Mouse (Mus musculus) MEL (cell line): ENCODE measurements around the gene Trak1. TPM values are rescaled to one million over a fixed set of nuclear protein-coding genes. Genes with fewer than 3 reads are reported as not detected.

Experiments used
- DNase-seq: peaks from one replicate; pipeline ENCODE4 v3.0.0; 2011; ENCODE audit warnings: low read depth, low spot score
- H3K27ac ChIP-seq: 2 replicates; pipeline ENCODE4 v1.5.1; 2012; ENCODE audit warnings: low read depth, mild to moderate bottlenecking, control low read depth, low read length, moderate library complexity; ENCODE audit not compliant: control insufficient read depth
- H3K27me3 ChIP-seq, 2 experiments: fragments of 150-350 bp in 1 of 2; sonication (generic) in 1 of 2; 2 replicates each; pipeline ENCODE4 v1.6.1; 2012; ENCODE audit warnings: low read length in 2 of 2, mild to moderate bottlenecking in 2 of 2, improper control_type of control experiment in 1 of 2, moderate library complexity in 1 of 2; ENCODE audit not compliant: insufficient read depth in 2 of 2, control insufficient read depth in 1 of 2
- H3K36me3 ChIP-seq, 2 experiments: 2 replicates each; pipeline ENCODE4 v1.6.1; 2012 to 2014; ENCODE audit warnings: low read length in 2 of 2, improper control_type of control experiment in 1 of 2, inconsistent platforms in 1 of 2, mild to moderate bottlenecking in 1 of 2; ENCODE audit not compliant: insufficient read depth in 2 of 2, control insufficient read depth in 1 of 2
- H3K4me1 ChIP-seq, 2 experiments: fragments of 150-350 bp in 1 of 2; sonication (generic) in 1 of 2; 2 replicates each; pipeline ENCODE4 v1.6.1; 2012; ENCODE audit warnings: low read length in 2 of 2, improper control_type of control experiment in 1 of 2, mild to moderate bottlenecking in 1 of 2; ENCODE audit not compliant: insufficient read depth in 2 of 2, control insufficient read depth in 1 of 2
- H3K4me3 ChIP-seq, 2 experiments: fragments of 150-350 bp in 1 of 2; sonication (generic) in 1 of 2; 2 replicates each; pipeline ENCODE4 v1.5.1; 2012; ENCODE audit warnings: low read depth in 2 of 2, low read length in 2 of 2, mild to moderate bottlenecking in 2 of 2, moderate library complexity in 2 of 2, control low read depth in 1 of 2, improper control_type of control experiment in 1 of 2; ENCODE audit not compliant: control insufficient read depth in 1 of 2, insufficient read depth in 1 of 2
- H3K79me2 ChIP-seq: 2 replicates; pipeline ENCODE4 v1.6.1; 2012; ENCODE audit warnings: mild to moderate bottlenecking, low read length, moderate library complexity; ENCODE audit not compliant: control insufficient read depth, poor library complexity, insufficient read depth
- H3K9ac ChIP-seq: 2 replicates; pipeline ENCODE4 v1.6.1; 2012; ENCODE audit warnings: low read depth, mild to moderate bottlenecking, control low read depth, low read length, moderate library complexity; ENCODE audit not compliant: control insufficient read depth, poor library complexity, severe bottlenecking
- H3K9me3 ChIP-seq: fragments of 150-350 bp; sonication (generic); replicated peaks from 2 replicates; pipeline ENCODE4 v1.6.1; 2012; ENCODE audit warnings: mild to moderate bottlenecking, low read length, improper control_type of control experiment, moderate library complexity; ENCODE audit not compliant: insufficient read depth
- CTCF ChIP-seq, 3 experiments: IDR thresholded peaks in 2 of 3; conservative IDR thresholded peaks in 1 of 3; 2 replicates each; pipeline ENCODE4 v1.5.1; 2011 to 2012; ENCODE audit warnings: low read length in 3 of 3, low read depth in 2 of 3, mild to moderate bottlenecking in 2 of 3, improper control_type of control experiment in 1 of 3, inconsistent platforms in 1 of 3, mixed read lengths in 1 of 3, moderate library complexity in 1 of 3; ENCODE audit not compliant: control insufficient read depth in 1 of 3, insufficient read depth in 1 of 3, poor library complexity in 1 of 3, severe bottlenecking in 1 of 3
- GABPA ChIP-seq: IDR thresholded peaks from 2 replicates; pipeline ENCODE4 v1.6.1; 2012; ENCODE audit warnings: low read depth, mild to moderate bottlenecking, inconsistent platforms, low read length, improper control_type of control experiment, moderate library complexity
- GATA1 ChIP-seq: IDR thresholded peaks from 2 replicates; pipeline ENCODE4 v1.6.1; 2011; ENCODE audit warnings: low read depth, low read length, improper control_type of control experiment
- JUND ChIP-seq: IDR thresholded peaks from 2 replicates; pipeline ENCODE4 v1.6.1; 2011; ENCODE audit warnings: low read depth, mild to moderate bottlenecking, improper control_type of control experiment, low read length
- MEF2A ChIP-seq: IDR thresholded peaks from 2 replicates; pipeline ENCODE4 v1.6.1; 2014; ENCODE audit warnings: low read depth, mild to moderate bottlenecking, inconsistent platforms, low read length, improper control_type of control experiment; ENCODE audit not compliant: poor library complexity, insufficient replicate concordance, severe bottlenecking; ENCODE audit errors: extremely low read depth
- MXI1 ChIP-seq: IDR thresholded peaks from 2 replicates; pipeline ENCODE4 v1.6.1; 2011; ENCODE audit warnings: mild to moderate bottlenecking, low read depth, low read length, improper control_type of control experiment
- NELFE ChIP-seq: IDR thresholded peaks from 2 replicates; pipeline ENCODE4 v1.6.1; 2011; ENCODE audit warnings: low read depth, low read length, improper control_type of control experiment
- NRF1 ChIP-seq: IDR thresholded peaks from 2 replicates; pipeline ENCODE4 v1.6.1; 2014; ENCODE audit warnings: low read depth, mild to moderate bottlenecking, inconsistent platforms, low read length, improper control_type of control experiment, moderate library complexity; ENCODE audit not compliant: poor library complexity, insufficient read depth, severe bottlenecking
- POLR2A ChIP-seq, 2 experiments: IDR thresholded peaks; 2 replicates each; pipeline ENCODE4 v1.6.1; 2011 to 2012; ENCODE audit warnings: low read length in 2 of 2, mild to moderate bottlenecking in 2 of 2, control low read depth in 1 of 2, improper control_type of control experiment in 1 of 2, low read depth in 1 of 2, moderate library complexity in 1 of 2; ENCODE audit not compliant: control insufficient read depth in 1 of 2, insufficient read depth in 1 of 2, poor library complexity in 1 of 2
- POLR2AphosphoS2 ChIP-seq: IDR thresholded peaks from 2 replicates; pipeline ENCODE4 v1.6.1; 2011; ENCODE audit warnings: low read length, improper control_type of control experiment
- POLR2AphosphoS5 ChIP-seq: IDR thresholded peaks from 2 replicates; pipeline ENCODE4 v1.6.1; 2012; ENCODE audit warnings: low read depth, borderline replicate concordance, mild to moderate bottlenecking, inconsistent platforms, low read length, moderate library complexity, mixed read lengths
- SIN3A ChIP-seq: IDR thresholded peaks from 2 replicates; pipeline ENCODE4 v1.6.1; 2012; ENCODE audit warnings: low read length, improper control_type of control experiment, inconsistent platforms
- TAL1 ChIP-seq: IDR thresholded peaks from 2 replicates; pipeline ENCODE4 v1.6.1; 2012; ENCODE audit warnings: mild to moderate bottlenecking, inconsistent platforms, low read length, moderate library complexity, mixed read lengths
- TCF12 ChIP-seq: IDR thresholded peaks from 2 replicates; pipeline ENCODE4 v1.6.1; 2014; ENCODE audit warnings: low read depth, mild to moderate bottlenecking, inconsistent platforms, low read length, improper control_type of control experiment, moderate library complexity
- USF1 ChIP-seq: IDR thresholded peaks from 2 replicates; pipeline ENCODE4 v1.6.1; 2014; ENCODE audit warnings: low read depth, mild to moderate bottlenecking, inconsistent platforms, low read length, improper control_type of control experiment, moderate library complexity
- ZKSCAN1 ChIP-seq: IDR thresholded peaks from 2 replicates; pipeline ENCODE4 v1.6.1; 2012; ENCODE audit warnings: low read depth, mild to moderate bottlenecking, inconsistent platforms, low read length, improper control_type of control experiment, moderate library complexity
- ZMIZ1 ChIP-seq: IDR thresholded peaks from 2 replicates; pipeline ENCODE4 v1.6.1; 2012; ENCODE audit warnings: low read depth, mild to moderate bottlenecking, inconsistent platforms, low read length, improper control_type of control experiment, moderate library complexity
- polyA plus RNA-seq, 2 experiments: library from polyadenylated mRNA; stranded (reverse) in 1 of 2; unstranded in 1 of 2; fragments of >175 nt in 1 of 2; fragments of >200 nt in 1 of 2; gene quantifications; 2 replicates each; pipeline versions ENCODE4 v1.2.1 to v1.2.4; 2012; ENCODE audit warnings: low replicate concordance in 2 of 2, low read depth in 1 of 2; ENCODE audit not compliant: insufficient read length in 2 of 2, insufficient read depth in 1 of 2, missing spikeins in 1 of 2
- total RNA-seq: library from RNA; depleted of rRNA; stranded (reverse); fragments of 300-350 nt; gene quantifications from 2 replicates; pipeline ENCODE4 v1.2.3, GENCODE M21; 2012

The Trak1 gene
- total and polyA plus RNA-seq, 3 experiments: 16.2 to 35.5 TPM; not detected in 1

- TF ChIP-seq POLR2AphosphoS5 (no peak), ZMIZ1 (no peak)
- no peak for DNase-seq
- no peaks in the 10 kb centered on the region for H3K9me3 ChIP-seq
- H3K4me1 ChIP-seq: peaks cover 8 to 30% of the 10 kb centered on the region in 2 experiments; a peak in 3 of 4 replicates
- no peaks in the 10 kb centered on the region for H3K27me3 ChIP-seq
- H3K4me3 ChIP-seq: no peak overlapping the region
- H3K36me3 ChIP-seq: peaks cover 0 to 22% of the 10 kb centered on the region in 2 experiments; a peak in 2 of 4 replicates
- H3K27ac ChIP-seq: peak overlapping the region; percentile 45
- H3K79me2 ChIP-seq: peaks cover 21% of the 10 kb centered on the region
- H3K9ac ChIP-seq: 0 out of 2 replicates have a peak overlapping the region, but pooled peaks have one; percentile 14
These were observed 34.8 kb downstream of the Trak1 start for GRCm38 (mm10) chr9:121331878-121332630.

DNA sequence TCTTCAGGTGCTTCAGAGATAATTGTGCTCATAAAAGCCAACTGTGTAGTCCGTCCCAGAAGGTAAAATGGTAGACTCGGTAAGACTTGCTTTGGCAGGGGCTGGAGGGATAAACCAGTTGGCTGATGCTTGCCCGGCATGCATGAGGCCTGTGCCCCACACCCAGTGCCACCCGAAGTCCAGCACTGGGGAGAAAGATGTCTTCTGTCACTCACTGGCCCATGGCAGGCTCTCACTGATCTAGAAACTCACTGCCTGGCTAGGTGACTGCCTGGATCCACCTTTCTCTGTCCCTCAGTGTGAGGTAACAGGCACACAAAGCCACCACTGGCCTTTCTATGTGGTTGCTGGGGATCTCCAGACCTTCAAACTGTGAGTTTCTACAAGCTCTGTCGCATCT lies 36.3 kb downstream of the Trak1 start:
- Histone ChIP-seq H3K4me1 (peaks cover 8 to 30% of the 10 kb centered on the region in 2 experiments; a peak in 3 of 4 replicates), H3K79me2 (peaks cover 21% of the 10 kb centered on the region), H3K9me3 (no peaks in the 10 kb centered on the region), H3K4me3 (no peak overlapping the region), H3K9ac (no peak overlapping the region), H3K27me3 (no peaks in the 10 kb centered on the region), H3K27ac (no peak overlapping the region), H3K36me3 (peaks cover 0 to 22% of the 10 kb centered on the region in 2 experiments; a peak in 2 of 4 replicates)
- TF ChIP-seq MEF2A (no peak), CTCF (IDR thresholded peaks at IDR 0.05 in 2 of 3, conservative IDR thresholded peaks at IDR 0.05 in 1 of 3; ENCODE audit: control insufficient read depth in 1 of 3, insufficient read depth in 1 of 3, low read depth in 2 of 3, low read length in 3 of 3, poor library complexity in 1 of 3, severe bottlenecking in 1 of 3) (no peak), GATA1 (no peak), POLR2A (IDR thresholded peaks at IDR 0.05; ENCODE audit: control insufficient read depth in 1 of 2, insufficient read depth in 1 of 2, low read depth in 1 of 2, low read length in 2 of 2, poor library complexity in 1 of 2) (no peak), ZMIZ1 (no peak), POLR2AphosphoS5 (no peak), MXI1 (no peak), TAL1 (no peak), TCF12 (no peak), JUND (no peak), USF1 (no peak), NRF1 (no peak), SIN3A (no peak), GABPA (no peak), ZKSCAN1 (no peak), POLR2AphosphoS2 (no peak), NELFE (no peak)
- no peak for DNase-seq
